Mouse (Mus musculus): ENCODE data around the gene Ccnyl1.

DNA sequence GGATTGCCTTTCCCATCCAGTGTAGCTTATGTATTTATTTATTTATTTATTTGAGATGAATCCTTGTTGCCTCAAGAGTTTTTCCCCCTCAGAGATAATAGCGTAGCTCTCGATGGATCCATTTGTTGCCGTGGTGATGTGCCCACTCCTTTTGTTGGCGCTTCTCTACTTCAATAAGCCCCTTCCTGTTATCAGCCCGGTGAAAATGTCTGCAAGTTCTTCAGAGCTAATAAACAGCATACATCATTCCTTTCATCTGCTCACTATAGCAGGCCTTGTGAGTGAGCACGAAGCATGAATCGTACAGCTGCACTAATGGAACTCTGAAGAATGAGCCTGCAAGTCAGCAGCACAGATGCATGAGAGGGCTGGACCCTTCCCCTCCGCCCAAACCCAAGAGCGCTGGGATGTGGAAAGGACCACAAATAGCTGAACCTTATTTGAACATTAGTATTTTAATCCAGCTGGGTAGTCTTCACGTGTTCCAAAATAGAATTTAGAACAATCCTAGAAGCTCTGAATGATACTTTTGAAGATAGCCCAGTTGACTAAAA, 30.9 kb downstream of the Ccnyl1 start:
- TF ChIP-seq POLR2A (IDR thresholded peaks at IDR 0.05; ENCODE audit: insufficient read depth, low read length) (no peak), EP300 (IDR thresholded peaks at IDR 0.05; ENCODE audit: insufficient read depth, low read depth, low read length) (no peak)

Data from ES-Bruce4 (cell line).